Mouse (Mus musculus) hindbrain, embryonic 11.5 days (tissue): ENCODE results near the gene Xylt2. TPM values are rescaled to one million over a fixed set of nuclear protein-coding genes. Genes with fewer than 3 reads are reported as not detected.

ENCODE experiments used
- ATAC-seq: fragments of 200-750 bp; cut with Nextera tagmentation; 2 replicates; pipeline ENCODE4 v1.8.0; 2017; ENCODE audit warnings: mild to moderate bottlenecking, moderate TSS enrichment, moderate library complexity; ENCODE audit not compliant: low FRiP score
- DNase-seq: peaks from one replicate; pipeline ENCODE4 v3.0.0-alpha.2; 2015; ENCODE audit warnings: low spot score
- H3K27ac ChIP-seq: fragments of 300-500 bp; sonication (generic); 2 replicates; pipeline ENCODE4 v1.5.1; 2014; ENCODE audit warnings: mild to moderate bottlenecking, low read depth, low read length
- H3K27me3 ChIP-seq: fragments of 300-500 bp; sonication (generic); 2 replicates; pipeline ENCODE4 v1.6.1; 2014; ENCODE audit warnings: mild to moderate bottlenecking, low read length, moderate library complexity, mixed read lengths; ENCODE audit not compliant: control insufficient read depth, insufficient read depth
- H3K36me3 ChIP-seq: fragments of 300-500 bp; sonication (generic); 2 replicates; pipeline ENCODE4 v1.6.1; 2014; ENCODE audit warnings: mild to moderate bottlenecking, low read length, moderate library complexity, mixed read lengths; ENCODE audit not compliant: control insufficient read depth, insufficient read depth
- H3K4me1 ChIP-seq: fragments of 300-500 bp; sonication (generic); replicated peaks from 2 replicates; pipeline ENCODE4 v1.6.1; 2014; ENCODE audit warnings: low read length, mixed read lengths; ENCODE audit not compliant: control insufficient read depth, insufficient read depth
- H3K4me2 ChIP-seq: fragments of 300-500 bp; sonication (generic); replicated peaks from 2 replicates; pipeline ENCODE4 v1.6.1; 2014; ENCODE audit warnings: mild to moderate bottlenecking, low read depth, low read length
- H3K4me3 ChIP-seq: fragments of 300-500 bp; sonication (generic); 2 replicates; pipeline ENCODE4 v1.5.1; 2014; ENCODE audit warnings: low read depth, low read length
- H3K9ac ChIP-seq: fragments of 300-500 bp; sonication (generic); 2 replicates; pipeline ENCODE4 v1.6.1; 2014; ENCODE audit warnings: low read depth, low read length
- H3K9me3 ChIP-seq: fragments of 300-500 bp; sonication (generic); 2 replicates; pipeline ENCODE4 v1.6.1; 2016; ENCODE audit warnings: low read length; ENCODE audit not compliant: control insufficient read depth
- WGBS: fragments of 180-500 bp; shearing (Covaris S2); extraction: QIAGEN DNeasy Blood & Tissue Kit; methylation state at CpG from one replicate; pipeline ENCODE4 v1.1.7; 2014; 5-methylcytosine and 5-hydroxymethylcytosine counted together
- polyA plus RNA-seq: library from polyadenylated mRNA; unstranded; fragments of >200 nt; fragmentation: Nextera tagmentation; extraction: Ambion mirVana; gene quantifications from 2 replicates; pipeline ENCODE4 v1.2.1, GENCODE M21; 2014

The Xylt2 gene
- 8.9 and 9.6 TPM in 2 replicates for polyA plus RNA-seq

GRCm38 (mm10) chr11:94676754-94677606, at the start of gene Xylt2:
Gene Xylt2 (minus strand): TSS chr11:94677515.
- H3K9ac ChIP-seq: peak within 1 kb of the TSS; percentile 97
- under 1% methylated on average over 79 of the region's 82 CpGs for WGBS
- H3K4me1 ChIP-seq: 0 out of 2 replicates have a peak, but pooled peaks cover 3% of the 10 kb centered on the region

GRCm38 (mm10) chr11:94719216-94719615, 41.9 kb upstream of the Xylt2 start:
- Histone ChIP-seq H3K4me1 (no peaks in the 10 kb centered on the region), H3K36me3 (no peaks in the 10 kb centered on the region), H3K9ac (no peak overlapping the region), H3K4me3 (no peak overlapping the region), H3K9me3 (no peaks in the 10 kb centered on the region), H3K4me2 (no peak overlapping the region), H3K27ac (no peak overlapping the region), H3K27me3 (no peaks in the 10 kb centered on the region)
- WGBS: 83% methylated on average over 2 of the region's 2 CpGs
- ATAC-seq: no peak
- DNase-seq: no peak

More at GRCm38 (mm10) chr11:94676754-94677606, at the start of gene Xylt2:
- Histone ChIP-seq H3K36me3 (no peaks in the 10 kb centered on the region), H3K27ac (peak within 1 kb of the TSS; percentile 87), H3K4me2 (peak within 1 kb of the TSS; percentile 54), H3K27me3 (no peaks in the 10 kb centered on the region), H3K9me3 (no peaks in the 10 kb centered on the region), H3K4me3 (peak within 1 kb of the TSS; percentile 84)
- DNase-seq (peak; percentile 98), ATAC-seq (peak; percentile 95)

DNA sequence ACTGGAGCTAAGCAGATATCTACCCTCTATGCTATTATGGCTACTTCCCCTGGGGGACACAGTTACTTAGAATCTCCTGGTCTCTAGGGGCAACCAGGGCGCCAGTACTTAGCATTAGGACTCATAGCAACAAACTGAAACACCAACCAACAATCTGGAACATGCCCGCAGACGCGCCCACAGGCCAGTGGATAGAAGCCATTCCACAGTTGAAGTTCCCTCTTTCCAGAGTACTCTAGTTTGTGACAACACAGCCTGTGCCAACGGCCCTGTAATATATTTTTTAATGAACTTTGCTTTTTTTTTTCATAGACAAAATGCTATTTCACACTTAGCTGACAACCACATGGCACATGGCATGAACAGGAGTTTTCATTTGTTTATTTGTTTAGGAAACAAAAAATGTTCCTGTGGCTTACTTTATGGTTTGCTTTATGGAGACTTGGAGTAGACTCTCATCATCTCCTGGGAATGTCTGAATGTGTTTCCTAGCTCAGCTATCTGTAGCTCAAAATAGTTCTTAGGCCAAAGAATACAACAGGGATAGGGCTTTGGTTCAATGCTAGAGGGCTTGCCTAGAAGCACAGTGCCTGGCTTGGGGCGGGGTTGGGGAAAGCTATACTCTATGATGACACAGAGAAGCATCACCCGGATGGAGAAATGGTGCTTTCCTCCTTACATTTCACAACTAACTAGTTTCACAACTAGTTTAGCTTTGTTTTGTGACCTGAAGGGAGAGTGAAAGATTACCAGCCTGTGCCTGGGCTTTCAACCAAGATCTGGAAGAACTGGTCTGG, 41.0 kb upstream of the Xylt2 start:
- Histone ChIP-seq H3K9me3 (no peaks in the 10 kb centered on the region), H3K4me1 (no peaks in the 10 kb centered on the region), H3K9ac (no peak overlapping the region), H3K27ac (no peak overlapping the region), H3K4me3 (no peak overlapping the region), H3K4me2 (no peak overlapping the region), H3K27me3 (no peaks in the 10 kb centered on the region), H3K36me3 (no peaks in the 10 kb centered on the region)
- 91% methylated on average over 7 of the region's 7 CpGs for WGBS
- no peak for DNase-seq
- ATAC-seq: no peak

DNA sequence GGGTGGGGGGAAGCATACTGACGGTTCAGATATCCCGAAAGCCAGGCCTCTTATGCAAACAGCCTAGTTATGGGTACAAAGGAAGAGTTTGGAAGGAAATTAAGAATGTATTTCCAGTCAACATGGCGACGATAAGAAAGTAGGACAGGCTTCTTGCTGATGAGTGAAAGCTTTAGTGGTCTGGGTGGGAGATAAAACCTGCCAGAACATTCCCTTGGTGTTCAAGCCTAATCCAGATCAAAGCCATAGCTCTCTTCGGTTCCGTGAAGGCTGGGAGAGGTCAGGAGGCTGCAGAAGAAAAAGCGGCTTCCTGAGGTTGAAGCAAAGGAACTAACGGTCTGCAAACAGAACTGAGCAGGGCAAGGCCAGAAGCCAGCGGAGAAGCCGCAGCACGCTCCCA, 39.9 kb upstream of the Xylt2 start:
- Histone ChIP-seq H3K4me2 (no peak overlapping the region), H3K9me3 (no peaks in the 10 kb centered on the region), H3K9ac (no peak overlapping the region), H3K36me3 (no peaks in the 10 kb centered on the region), H3K27ac (no peak overlapping the region), H3K27me3 (no peaks in the 10 kb centered on the region), H3K4me3 (no peak overlapping the region), H3K4me1 (no peaks in the 10 kb centered on the region)
- ATAC-seq: no peak
- DNase-seq: no peak
- WGBS: 44% methylated on average over 11 of the region's 11 CpGs

- ATAC-seq (0 out of 2 replicates have a peak, but pooled peaks have one; percentile 35), DNase-seq (peak; percentile 51)
- no peaks in the 10 kb centered on the region for H3K27me3 ChIP-seq
- H3K9me3 ChIP-seq: no peaks in the 10 kb centered on the region
- H3K4me3 ChIP-seq: no peak overlapping the region
- 16% methylated on average over 9 of the region's 9 CpGs for WGBS
- H3K4me2 ChIP-seq: no peak overlapping the region
- H3K27ac ChIP-seq: no peak overlapping the region
- H3K36me3 ChIP-seq: no peaks in the 10 kb centered on the region
- H3K9ac ChIP-seq: no peak overlapping the region
- H3K4me1 ChIP-seq: no peaks in the 10 kb centered on the region
These were observed 39.4 kb upstream of the Xylt2 start for GRCm38 (mm10) chr11:94716754-94717153.

GRCm38 (mm10) chr11:94715622-94716021, 38.3 kb upstream of the Xylt2 start:
- no peaks in the 10 kb centered on the region for H3K9me3 ChIP-seq
- no peak overlapping the region for H3K9ac ChIP-seq
- WGBS: 83% methylated on average over 5 of the region's 5 CpGs
- no peak overlapping the region for H3K27ac ChIP-seq
- ATAC-seq (no peak), DNase-seq (no peak)
- no peaks in the 10 kb centered on the region for H3K27me3 ChIP-seq
- H3K4me1 ChIP-seq: no peaks in the 10 kb centered on the region
- H3K36me3 ChIP-seq: no peaks in the 10 kb centered on the region
- H3K4me3 ChIP-seq: no peak overlapping the region
- no peak overlapping the region for H3K4me2 ChIP-seq

GRCm38 (mm10) chr11:94713246-94713860, 36.0 kb upstream of the Xylt2 start:
- Histone ChIP-seq H3K27me3 (no peaks in the 10 kb centered on the region), H3K4me1 (no peaks in the 10 kb centered on the region), H3K27ac (no peak overlapping the region), H3K4me3 (no peak overlapping the region), H3K9ac (no peak overlapping the region), H3K4me2 (no peak overlapping the region), H3K9me3 (no peaks in the 10 kb centered on the region), H3K36me3 (no peaks in the 10 kb centered on the region)
- WGBS: 59% methylated on average over 11 of the region's 11 CpGs
- DNase-seq: no peak
- no peak for ATAC-seq

GRCm38 (mm10) chr11:94704472-94704871, 27.2 kb upstream of the Xylt2 start, which contains the start of gene Gm11541:
Gene Gm11541 (minus strand): TSS chr11:94704499.
- no peak for ATAC-seq
- H3K4me2 ChIP-seq: no peak within 1 kb of the TSS
- H3K27me3 ChIP-seq: no peaks in the 10 kb centered on the region
- no peak within 1 kb of the TSS for H3K9ac ChIP-seq
- H3K9me3 ChIP-seq: no peaks in the 10 kb centered on the region
- no peaks in the 10 kb centered on the region for H3K36me3 ChIP-seq
- no peak within 1 kb of the TSS for H3K27ac ChIP-seq
- no peak within 1 kb of the TSS for H3K4me3 ChIP-seq
- WGBS: 81% methylated on average over 5 of the region's 5 CpGs
- DNase-seq: no peak
- H3K4me1 ChIP-seq: no peaks in the 10 kb centered on the region; the same call in 1 of the 2 replicates
